Mouse (Mus musculus): ENCODE measurements around the gene Apip.

Apip gene

DNA sequence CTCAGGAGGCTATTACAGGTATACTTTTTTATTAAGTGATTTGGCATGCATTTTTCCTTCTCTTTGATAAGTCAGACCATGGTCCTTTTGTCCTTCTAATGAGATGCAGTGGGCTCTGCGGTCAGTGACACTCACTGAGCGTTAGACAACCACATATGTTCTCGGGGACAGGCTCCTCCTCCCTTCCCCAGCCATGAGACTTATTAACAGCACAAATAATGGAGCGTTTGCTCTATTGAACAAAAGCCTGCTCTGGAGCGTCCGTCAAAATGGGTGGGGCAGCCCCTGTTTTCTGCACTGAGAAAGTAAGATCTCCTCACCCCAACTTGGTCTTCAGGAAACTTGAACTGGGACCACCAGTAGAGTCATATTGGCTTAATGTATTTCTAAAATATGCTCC lies 16.0 kb downstream of the Apip start:
- DNase-seq (ENCODE audit: low read depth in 1 of 2, low spot score in 2 of 2): no peak

- no peak for DNase-seq (ENCODE audit: low read depth in 1 of 2, low spot score in 2 of 2)
Measured at GRCm38 (mm10) chr2:103102595-103102994, 29.1 kb downstream of the Apip start.

DNA sequence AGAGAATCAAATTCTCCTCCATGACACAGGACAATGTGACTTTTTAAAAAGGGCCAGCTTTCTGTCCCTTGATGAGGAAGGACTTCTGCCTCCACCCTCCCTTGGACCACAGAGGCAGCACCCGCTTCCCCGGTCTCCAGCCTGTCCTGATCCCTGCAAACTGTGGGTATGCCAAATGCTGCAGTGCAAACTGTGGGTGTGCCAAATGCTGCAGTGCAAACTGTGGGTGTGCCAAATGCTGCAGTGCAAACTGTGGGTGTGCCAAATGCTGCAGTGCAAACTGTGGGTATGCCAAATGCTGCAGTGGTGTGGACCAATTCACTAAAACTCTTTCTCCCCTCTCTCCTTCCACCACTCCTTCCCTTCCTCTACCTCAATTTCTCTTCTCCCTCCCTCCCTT lies 32.7 kb downstream of the Apip start:
- no peak for DNase-seq (ENCODE audit: low read depth in 1 of 2, low spot score in 2 of 2)

GRCm38 (mm10) chr2:103111669-103112068 lies 38.2 kb downstream of the Apip start:
- DNase-seq (ENCODE audit: low read depth in 1 of 2, low spot score in 2 of 2): no peak

GRCm38 (mm10) chr2:103117212-103117611 lies 43.7 kb downstream of the Apip start:
- no peak for DNase-seq (ENCODE audit: low read depth in 1 of 2, low spot score in 2 of 2)

- DNase-seq (ENCODE audit: low read depth in 1 of 2, low spot score in 2 of 2): no peak
Measured at GRCm38 (mm10) chr2:103118324-103119196, 45.1 kb downstream of the Apip start.

GRCm38 (mm10) chr2:103119197-103119854 lies 45.9 kb downstream of the Apip start:
- DNase-seq (ENCODE audit: low read depth in 1 of 2, low spot score in 2 of 2): no peak

DNA sequence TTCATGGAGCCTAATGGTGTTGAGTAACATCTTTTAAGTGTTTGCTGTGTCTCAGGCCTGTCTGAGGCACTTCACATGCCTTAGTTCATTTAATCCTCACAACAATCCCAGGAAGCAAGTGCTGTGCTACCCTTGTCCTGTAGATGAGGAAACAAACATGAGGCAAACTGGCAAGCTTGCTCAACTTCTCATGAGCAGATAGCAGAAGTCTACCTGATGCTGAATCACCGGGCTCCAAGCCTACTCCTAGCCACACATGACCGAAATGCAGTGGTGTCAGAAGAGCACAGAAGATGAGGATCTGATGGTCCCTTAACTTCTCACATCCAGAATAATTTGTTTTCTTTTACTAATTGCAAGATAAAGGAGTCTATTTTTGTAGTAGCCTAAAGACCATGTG lies 56.2 kb downstream of the Apip start:
- DNase-seq (ENCODE audit: low read depth in 1 of 2, low spot score in 2 of 2): no peak

DNA sequence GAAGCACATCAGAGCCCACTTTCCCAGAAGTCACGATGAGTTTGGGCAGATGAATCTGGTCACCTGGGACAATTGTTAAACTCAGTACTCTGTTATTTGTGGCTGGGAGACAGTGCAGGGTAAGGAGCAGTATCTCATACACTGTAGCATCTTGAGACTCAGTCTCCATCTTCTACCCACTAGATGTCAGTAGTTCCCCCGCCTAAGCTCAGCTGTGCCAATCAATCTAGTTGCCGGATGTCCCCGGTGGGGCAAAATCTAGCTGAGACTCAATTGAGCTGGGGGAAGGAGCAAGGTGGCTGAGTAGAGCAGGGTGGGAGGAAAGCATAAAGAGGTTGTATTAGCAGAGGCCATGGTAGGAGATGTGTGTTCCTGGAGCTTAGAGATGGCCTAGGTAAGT lies 57.7 kb downstream of the Apip start:
- DNase-seq (ENCODE audit: low read depth in 1 of 2, low spot score in 2 of 2): no peak

DNA sequence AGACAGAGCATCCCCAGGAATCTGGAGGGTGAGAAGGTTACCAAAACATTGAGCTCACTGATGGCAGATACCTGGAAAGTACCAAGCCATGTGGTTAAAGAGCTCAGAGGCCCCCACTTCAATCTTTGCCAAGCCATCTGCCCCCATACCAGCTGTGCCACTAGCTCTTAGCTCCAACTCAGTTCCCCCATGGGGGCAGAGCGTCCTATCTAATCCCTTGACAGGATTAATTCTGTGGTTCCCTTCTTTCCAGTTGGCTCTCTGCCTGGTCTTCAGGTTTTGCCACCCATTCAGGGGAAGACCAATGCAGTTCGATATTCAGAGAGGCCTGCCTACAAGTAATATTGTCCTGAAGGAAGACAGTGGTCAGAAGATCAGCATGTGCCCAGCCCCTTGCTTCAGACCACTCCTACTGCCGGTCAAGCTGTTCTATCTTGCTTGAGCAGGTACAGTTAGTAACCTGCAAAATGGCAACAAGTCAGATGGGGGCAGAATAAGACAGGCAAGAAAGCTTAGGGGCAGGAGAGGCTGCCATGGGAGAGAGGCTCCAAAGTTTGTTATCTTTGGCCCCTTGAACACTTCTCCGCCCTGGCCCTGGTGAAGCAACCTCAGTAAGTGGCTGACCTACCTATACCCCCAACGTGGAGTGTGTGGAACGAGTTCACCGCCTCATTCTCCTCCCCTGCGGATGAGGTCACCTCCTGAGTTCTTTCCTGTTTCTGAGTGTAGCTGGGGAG lies 65.2 kb downstream of the Apip start:
- DNase-seq (ENCODE audit: low read depth in 1 of 2, low spot score in 2 of 2): no peak
